Mouse (Mus musculus) CH12.LX (cell line): ENCODE data around the gene Timp2. TPM values are rescaled to one million over a fixed set of nuclear protein-coding genes. Genes with fewer than 3 reads are reported as not detected.

Source experiments
- DNase-seq: peaks from one replicate; pipeline ENCODE4 v3.0.0-alpha.2; 2013; ENCODE audit errors: extremely low read depth
- H3K27ac ChIP-seq: 2 replicates; pipeline ENCODE4 v1.5.1; 2012; ENCODE audit warnings: low read depth, mild to moderate bottlenecking, control low read depth, moderate library complexity; ENCODE audit not compliant: insufficient read depth
- H3K27me3 ChIP-seq: replicated peaks from 2 replicates; pipeline ENCODE3; 2012; ENCODE audit warnings: inconsistent platforms
- H3K36me3 ChIP-seq, 2 experiments: replicated peaks in 1 of 2; 2 replicates each; pipeline versions ENCODE3 to v1.6.1; 2012; ENCODE audit warnings: inconsistent platforms in 1 of 2, low read length in 1 of 2, mild to moderate bottlenecking in 1 of 2, mixed read lengths in 1 of 2, moderate library complexity in 1 of 2; ENCODE audit not compliant: control insufficient read depth in 1 of 2, insufficient read depth in 1 of 2
- H3K4me1 ChIP-seq, 2 experiments: 2 replicates each; pipeline ENCODE4 v1.6.1; 2012; ENCODE audit warnings: inconsistent platforms in 1 of 2, moderate library complexity in 1 of 2; ENCODE audit not compliant: insufficient read depth in 2 of 2, control insufficient read depth in 1 of 2
- H3K4me2 ChIP-seq: 2 replicates; pipeline ENCODE4 v1.6.1; 2012; ENCODE audit warnings: low read depth, mild to moderate bottlenecking, control low read depth; ENCODE audit not compliant: poor library complexity, insufficient read depth, severe bottlenecking
- H3K4me3 ChIP-seq, 3 experiments: fragments of 150-350 bp in 1 of 3; sonication (generic) in 1 of 3; replicated peaks in 1 of 3; 2 replicates each; pipeline versions ENCODE3 to v1.5.1; 2011 to 2012; ENCODE audit warnings: low read depth in 2 of 3, low read length in 2 of 3, mild to moderate bottlenecking in 2 of 3, moderate library complexity in 2 of 3, control low read depth in 1 of 3, improper control_type of control experiment in 1 of 3, inconsistent platforms in 1 of 3, mixed read lengths in 1 of 3; ENCODE audit not compliant: poor library complexity in 1 of 3
- H3K79me2 ChIP-seq: replicated peaks from 2 replicates; pipeline ENCODE4 v1.6.1; 2012; ENCODE audit warnings: mild to moderate bottlenecking, moderate library complexity; ENCODE audit not compliant: control insufficient read depth, poor library complexity, insufficient read depth, severe bottlenecking; ENCODE audit errors: extremely low read depth
- H3K9ac ChIP-seq: 2 replicates; pipeline ENCODE4 v1.6.1; 2012; ENCODE audit warnings: low read depth, mild to moderate bottlenecking, control low read depth, moderate library complexity; ENCODE audit not compliant: insufficient read depth
- H3K9me3 ChIP-seq: replicated peaks from 2 replicates; pipeline ENCODE3; 2012; ENCODE audit warnings: low read length, inconsistent platforms, mixed read lengths
- CHD2 ChIP-seq: IDR thresholded peaks from 2 replicates; pipeline ENCODE4 v1.6.1; 2011; ENCODE audit warnings: low read length, improper control_type of control experiment
- CTCF ChIP-seq, 2 experiments: IDR thresholded peaks in 1 of 2; conservative IDR thresholded peaks in 1 of 2; 2 replicates each; pipeline ENCODE4 v1.5.1; 2011 to 2012; ENCODE audit warnings: low read depth in 2 of 2, low read length in 2 of 2, improper control_type of control experiment in 1 of 2, inconsistent platforms in 1 of 2, mild to moderate bottlenecking in 1 of 2, moderate library complexity in 1 of 2
- E2F4 ChIP-seq: IDR thresholded peaks from 2 replicates; pipeline ENCODE4 v1.6.1; 2011; ENCODE audit warnings: low read depth, low read length, improper control_type of control experiment; ENCODE audit not compliant: insufficient replicate concordance
- ELF1 ChIP-seq: IDR thresholded peaks from 2 replicates; pipeline ENCODE4 v1.6.1; 2014; ENCODE audit warnings: low read depth, mild to moderate bottlenecking, inconsistent platforms, low read length, improper control_type of control experiment
- EP300 ChIP-seq: IDR thresholded peaks from 2 replicates; pipeline ENCODE4 v1.6.1; 2011; ENCODE audit warnings: low read length, improper control_type of control experiment
- ETS1 ChIP-seq: conservative IDR thresholded peaks from 2 replicates; pipeline ENCODE4 v1.6.1; 2012; ENCODE audit warnings: low read depth, mild to moderate bottlenecking, inconsistent platforms, low read length, improper control_type of control experiment, moderate library complexity
- HCFC1 ChIP-seq: IDR thresholded peaks from 2 replicates; pipeline ENCODE4 v1.6.1; 2012; ENCODE audit warnings: low read depth, mild to moderate bottlenecking, inconsistent platforms, low read length, improper control_type of control experiment
- JUND ChIP-seq: conservative IDR thresholded peaks from 2 replicates; pipeline ENCODE4 v1.6.1; 2011; ENCODE audit warnings: low read depth, low read length, improper control_type of control experiment
- MAFK ChIP-seq: IDR thresholded peaks from 2 replicates; pipeline ENCODE4 v1.6.1; 2011; ENCODE audit warnings: low read length, improper control_type of control experiment; ENCODE audit not compliant: insufficient replicate concordance
- MAX ChIP-seq: IDR thresholded peaks from 2 replicates; pipeline ENCODE4 v1.6.1; 2011; ENCODE audit warnings: low read length, improper control_type of control experiment
- MEF2A ChIP-seq: IDR thresholded peaks from 2 replicates; pipeline ENCODE4 v1.6.1; 2014; ENCODE audit warnings: low read depth, mild to moderate bottlenecking, inconsistent platforms, low read length, improper control_type of control experiment, borderline replicate concordance
- MXI1 ChIP-seq: IDR thresholded peaks from 2 replicates; pipeline ENCODE4 v1.6.1; 2011; ENCODE audit warnings: mild to moderate bottlenecking, low read depth, low read length, improper control_type of control experiment
- MYC ChIP-seq: IDR thresholded peaks from 2 replicates; pipeline ENCODE4 v1.6.1; 2011; ENCODE audit warnings: low read depth, mild to moderate bottlenecking, improper control_type of control experiment, low read length
- PAX5 ChIP-seq: IDR thresholded peaks from 2 replicates; pipeline ENCODE4 v1.6.1; 2012; ENCODE audit warnings: low read length, inconsistent platforms, mixed read lengths
- POLR2A ChIP-seq: IDR thresholded peaks from 2 replicates; pipeline ENCODE4 v1.6.1; 2011; ENCODE audit warnings: low read depth, mild to moderate bottlenecking, improper control_type of control experiment, low read length
- POLR2AphosphoS2 ChIP-seq: IDR thresholded peaks from 2 replicates; pipeline ENCODE4 v1.6.1; 2011; ENCODE audit warnings: low read depth, low read length, improper control_type of control experiment
- RCOR1 ChIP-seq: conservative IDR thresholded peaks from 2 replicates; pipeline ENCODE4 v1.6.1; 2012; ENCODE audit warnings: low read depth, mild to moderate bottlenecking, inconsistent platforms, low read length, improper control_type of control experiment
- SIN3A ChIP-seq: IDR thresholded peaks from 2 replicates; pipeline ENCODE4 v1.6.1; 2012; ENCODE audit warnings: low read length, improper control_type of control experiment, inconsistent platforms
- SMC3 ChIP-seq: IDR thresholded peaks from 2 replicates; pipeline ENCODE4 v1.6.1; 2011; ENCODE audit warnings: low read depth, low read length, improper control_type of control experiment
- TCF12 ChIP-seq: IDR thresholded peaks from 2 replicates; pipeline ENCODE4 v1.6.1; 2014; ENCODE audit warnings: low read depth, mild to moderate bottlenecking, inconsistent platforms, low read length, improper control_type of control experiment
- UBTF ChIP-seq: IDR thresholded peaks from 2 replicates; pipeline ENCODE4 v1.6.1; 2012; ENCODE audit warnings: low read depth, mild to moderate bottlenecking, inconsistent platforms, low read length, improper control_type of control experiment, moderate library complexity
- USF1 ChIP-seq: IDR thresholded peaks from 2 replicates; pipeline ENCODE4 v1.6.1; 2014; ENCODE audit warnings: low read depth, mild to moderate bottlenecking, inconsistent platforms, low read length, improper control_type of control experiment
- USF2 ChIP-seq: conservative IDR thresholded peaks from 2 replicates; pipeline ENCODE4 v1.6.1; 2011; ENCODE audit warnings: low read depth, low read length, improper control_type of control experiment
- ZC3H11A ChIP-seq: IDR thresholded peaks from 2 replicates; pipeline ENCODE4 v1.6.1; 2012; ENCODE audit warnings: low read depth, mild to moderate bottlenecking, inconsistent platforms, low read length, improper control_type of control experiment
- ZKSCAN1 ChIP-seq: IDR thresholded peaks from 2 replicates; pipeline ENCODE4 v1.6.1; 2012; ENCODE audit warnings: low read depth, inconsistent platforms, low read length, improper control_type of control experiment, borderline replicate concordance
- ZMIZ1 ChIP-seq: IDR thresholded peaks from 2 replicates; pipeline ENCODE4 v1.6.1; 2012; ENCODE audit warnings: low read depth, mild to moderate bottlenecking, inconsistent platforms, low read length, improper control_type of control experiment
- dilution Hi-C: fragments of 300-500 bp; cut with MboI; formaldehyde crosslinking; loops from 2 replicates; pipeline ENCODE4 v1.14.3; 2020; ENCODE audit warnings: low sequenced_read_pairs; ENCODE audit not compliant: extremely low pct_unique_long_range_greater_than_20kb, extremely low pct_ligation_motif_present
- in situ Hi-C: fragments of 300-500 bp; cut with MboI; formaldehyde crosslinking; loops from 3 replicates; pipeline ENCODE4 v1.14.3; 2019; ENCODE audit warnings: low sequenced_read_pairs, low pct_ligation_motif_present, low pct_unique_long_range_greater_than_20kb, mixed read lengths
- polyA plus RNA-seq: library from polyadenylated mRNA; unstranded; fragments of >175 nt; gene quantifications from 2 replicates; pipeline ENCODE4 v1.2.1, GENCODE M21; 2012; ENCODE audit warnings: low read depth; ENCODE audit not compliant: insufficient read length
- total RNA-seq, 2 experiments: library from RNA; depleted of rRNA; stranded (reverse); fragments of 300-350 nt in 1 of 2; fragments of >200 nt in 1 of 2; gene quantifications; 2 replicates each; pipeline ENCODE4 v1.2.3; 2012 to 2014

Gene Timp2
- total and polyA plus RNA-seq, 3 experiments: 0.34 TPM; not detected in 2

GRCm38 (mm10) chr11:118330777-118331176 is 24.8 kb downstream of the Timp2 start:
- Histone ChIP-seq H3K4me1 (no peaks in the 10 kb centered on the region), H3K36me3 (no peaks in the 10 kb centered on the region), H3K4me3 (no peak overlapping the region), H3K27ac (no peak overlapping the region), H3K27me3 (peaks cover 79% of the 10 kb centered on the region), H3K79me2 (no peaks in the 10 kb centered on the region), H3K9me3 (peaks cover 6% of the 10 kb centered on the region), H3K9ac (no peak overlapping the region), H3K4me2 (no peak overlapping the region)
- no peak for TF ChIP-seq USF2
- no peak for TF ChIP-seq ELF1
- no peak for TF ChIP-seq POLR2AphosphoS2
- no peak for TF ChIP-seq MAFK
- TF ChIP-seq USF1: no peak
- TF ChIP-seq CTCF (conservative IDR thresholded peaks at IDR 0.05 in 1 of 2, IDR thresholded peaks at IDR 0.05 in 1 of 2; ENCODE audit: low read depth in 2 of 2, low read length in 2 of 2): no peak
- TF ChIP-seq CHD2: no peak
- TF ChIP-seq MAX: no peak
- no peak for TF ChIP-seq TCF12
- TF ChIP-seq UBTF: no peak
- no peak for TF ChIP-seq EP300
- no peak for TF ChIP-seq JUND
- TF ChIP-seq ZMIZ1: no peak
- no peak for TF ChIP-seq MXI1
- no peak for TF ChIP-seq SMC3
- TF ChIP-seq E2F4: no peak
- DNase-seq: no peak
- in situ Hi-C loops: no loop called here
- dilution Hi-C loops: no loop called here

- dilution Hi-C loops: no loop called here
- in situ Hi-C loops: no loop called here
- no peaks in the 10 kb centered on the region for H3K4me1 ChIP-seq
Measured at GRCm38 (mm10) chr11:118330361-118330760, 25.2 kb downstream of the Timp2 start.

More at GRCm38 (mm10) chr11:118330361-118330760, 25.2 kb downstream of the Timp2 start:
- Histone ChIP-seq H3K9me3 (peaks cover 6% of the 10 kb centered on the region), H3K27ac (no peak overlapping the region), H3K4me2 (no peak overlapping the region), H3K36me3 (no peaks in the 10 kb centered on the region), H3K4me3 (no peak overlapping the region), H3K27me3 (peaks cover 84% of the 10 kb centered on the region), H3K9ac (no peak overlapping the region), H3K79me2 (no peaks in the 10 kb centered on the region)
- DNase-seq: no peak
- TF ChIP-seq PAX5: no peak
- TF ChIP-seq USF2: no peak
- TF ChIP-seq ZC3H11A: no peak
- TF ChIP-seq ETS1: no peak
- no peak for TF ChIP-seq MYC
- no peak for TF ChIP-seq POLR2A
- no peak for TF ChIP-seq RCOR1
- no peak for TF ChIP-seq ZMIZ1
- no peak for TF ChIP-seq CTCF (conservative IDR thresholded peaks at IDR 0.05 in 1 of 2, IDR thresholded peaks at IDR 0.05 in 1 of 2; ENCODE audit: low read depth in 2 of 2, low read length in 2 of 2)
- no peak for TF ChIP-seq HCFC1
- no peak for TF ChIP-seq E2F4
- TF ChIP-seq SIN3A: no peak
- no peak for TF ChIP-seq MAX
- TF ChIP-seq JUND: no peak
- no peak for TF ChIP-seq ELF1
- TF ChIP-seq MEF2A: no peak
- no peak for TF ChIP-seq ZKSCAN1
- TF ChIP-seq EP300: no peak
